Mouse (Mus musculus): ENCODE measurements around the gene Gpc6.

- TF ChIP-seq CTCF (IDR thresholded peaks at IDR 0.05; ENCODE audit: borderline replicate concordance, insufficient read depth, low read length) (no peak), POLR2A (IDR thresholded peaks at IDR 0.05; ENCODE audit: low read depth, low read length) (no peak)
These were observed 54.7 kb downstream of the Gpc6 start for GRCm38 (mm10) chr14:116979714-116980382.
